Mouse (Mus musculus): Measurements from ENCODE around the gene Zcchc14.
"Not testable (repeated sequence)": the region's sequence is repeated elsewhere in the genome, so short reads cannot be mapped to it uniquely, and the experiment has no call there.

Gene Zcchc14

GRCm38 (mm10) chr8:121652774-121653323 lies at the start of gene Zcchc14:
TSS of gene Zcchc14 (minus strand) at chr8:121652901.
- peak; percentile 42 to 49 for DNase-seq

GRCm38 (mm10) chr8:121699936-121700335 lies 47.2 kb upstream of the Zcchc14 start:
- DNase-seq, result no peak

DNA sequence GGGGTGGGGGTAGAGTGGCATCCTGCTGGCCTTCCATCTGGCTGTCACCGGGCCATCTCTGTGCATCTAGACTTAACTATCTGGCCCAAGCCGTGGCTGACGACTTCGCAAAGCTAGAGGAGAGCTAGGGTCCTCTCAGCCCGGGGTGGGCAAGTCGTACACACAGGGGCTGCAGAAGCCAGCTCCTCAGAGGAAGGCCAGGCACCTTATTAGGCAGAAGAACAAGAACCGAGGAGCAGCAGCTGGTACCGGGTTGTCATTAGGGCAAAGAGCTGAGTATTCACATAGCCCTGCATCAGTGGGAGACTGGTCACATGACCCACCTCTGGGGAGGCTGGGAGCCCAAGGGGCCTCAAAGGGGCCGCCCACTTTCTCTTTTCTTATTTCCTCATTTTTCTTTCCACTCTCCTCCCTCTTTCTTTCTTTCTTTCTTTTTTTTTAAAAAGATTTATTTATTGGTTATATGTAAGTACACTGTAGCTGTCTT lies 46.0 kb upstream of the Zcchc14 start:
- DNase-seq, result no peak

GRCm38 (mm10) chr8:121697735-121698614 lies 45.3 kb upstream of the Zcchc14 start:
- DNase-seq, result no peak

DNA sequence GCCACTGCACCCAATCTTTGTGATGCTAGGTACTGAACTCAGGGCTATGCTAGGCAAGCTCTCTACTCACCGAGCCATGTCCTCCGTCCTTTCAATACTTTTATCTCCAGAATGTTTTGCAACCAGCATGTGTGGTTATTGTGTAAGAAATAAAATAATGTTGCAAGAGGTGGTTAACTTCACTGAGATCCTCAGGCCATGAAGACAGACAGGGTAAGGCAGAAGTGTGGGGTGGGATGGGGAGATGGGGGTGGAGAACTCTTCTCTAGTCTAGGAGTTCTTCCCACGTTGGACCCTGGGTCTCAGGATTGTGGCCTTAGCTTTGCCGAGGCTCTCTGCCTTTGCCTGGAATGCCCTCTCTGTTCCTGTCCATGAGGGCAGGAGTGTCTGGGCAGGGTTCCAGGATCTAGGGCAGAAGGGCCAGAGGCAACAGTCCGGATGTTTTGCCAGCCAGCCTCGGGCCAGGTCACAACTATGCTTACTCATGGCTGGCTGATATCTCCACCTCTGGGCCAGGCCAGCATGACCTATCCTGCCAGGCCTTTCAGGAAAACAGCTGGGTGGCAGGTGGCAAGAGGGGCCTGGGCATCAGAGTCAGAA lies 43.0 kb upstream of the Zcchc14 start:
- DNase-seq, result no peak

DNA sequence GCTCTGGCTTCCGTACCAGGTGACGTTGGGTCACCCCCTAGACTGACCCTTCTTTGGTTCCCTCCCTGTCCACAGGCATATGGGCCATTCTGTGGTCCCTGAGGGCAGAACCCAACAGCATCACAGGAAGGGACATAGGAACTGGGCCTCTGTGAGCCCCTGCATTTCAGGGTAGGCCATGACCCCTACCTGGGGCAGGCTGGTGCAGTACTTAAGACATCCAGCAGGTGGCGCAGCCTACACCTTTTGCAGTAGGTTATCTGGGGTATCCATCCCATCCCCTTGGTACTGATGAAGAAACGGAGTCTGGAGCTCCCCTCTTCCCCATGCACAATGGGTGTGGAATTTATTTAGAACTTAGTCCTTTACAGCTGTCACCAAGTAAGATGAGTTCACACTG lies 41.8 kb upstream of the Zcchc14 start:
- DNase-seq, result peak in 1 of 2 experiments; percentile 10

DNA sequence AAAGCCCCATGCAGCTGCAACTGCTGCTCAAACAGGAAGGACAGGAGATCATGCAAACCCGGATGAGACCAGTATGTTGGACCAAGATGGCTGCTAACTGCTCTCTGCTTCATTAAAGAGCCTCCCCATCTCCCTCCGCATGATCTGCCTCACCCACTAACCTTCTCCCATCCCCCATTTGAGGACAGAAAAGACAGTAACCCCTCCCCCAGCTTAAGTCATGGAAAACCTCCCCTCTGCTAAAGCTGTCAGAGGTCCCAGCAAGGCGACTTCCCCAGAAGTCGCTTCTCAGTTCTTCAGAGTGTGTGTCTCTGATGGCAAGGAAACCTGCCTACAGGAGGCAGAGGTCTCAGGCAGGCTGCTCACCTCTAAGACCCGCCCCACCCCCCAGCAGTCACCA lies 35.8 kb upstream of the Zcchc14 start:
- DNase-seq, result no peak

DNA sequence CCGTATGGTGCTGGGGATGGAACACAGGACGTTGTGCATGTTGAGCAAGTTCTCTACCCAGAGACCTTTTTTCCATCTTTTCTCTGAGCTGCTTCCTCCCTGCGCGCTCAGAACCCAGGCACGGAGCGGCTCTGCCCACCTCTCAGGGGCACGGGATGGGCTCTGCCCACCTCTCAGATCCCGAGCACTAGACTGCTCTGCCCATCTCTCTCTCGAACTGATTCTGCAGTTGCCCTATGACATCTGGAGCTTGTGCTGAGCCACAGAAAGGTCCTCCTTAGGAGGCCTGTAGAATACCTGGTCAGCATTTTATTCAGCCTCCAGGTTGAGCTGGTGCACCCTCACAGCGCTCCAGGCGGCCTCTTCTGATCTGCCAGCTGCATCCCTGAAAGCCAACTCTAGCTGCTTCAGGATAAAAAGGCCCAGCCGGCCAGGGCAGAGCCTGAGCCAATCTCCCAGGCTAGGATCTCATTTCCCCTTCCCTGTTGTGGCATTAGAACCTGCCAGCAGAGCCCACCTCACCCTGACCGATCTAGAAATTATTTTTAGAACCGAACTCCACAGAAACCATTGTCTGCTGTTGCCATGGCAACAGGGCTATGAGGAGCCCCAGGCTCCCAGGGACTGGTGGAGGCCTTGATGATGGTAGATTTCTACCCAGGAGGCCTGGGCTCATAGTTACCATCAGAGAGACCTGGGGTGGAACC lies 34.9 kb upstream of the Zcchc14 start:
- DNase-seq, result no peak

DNA sequence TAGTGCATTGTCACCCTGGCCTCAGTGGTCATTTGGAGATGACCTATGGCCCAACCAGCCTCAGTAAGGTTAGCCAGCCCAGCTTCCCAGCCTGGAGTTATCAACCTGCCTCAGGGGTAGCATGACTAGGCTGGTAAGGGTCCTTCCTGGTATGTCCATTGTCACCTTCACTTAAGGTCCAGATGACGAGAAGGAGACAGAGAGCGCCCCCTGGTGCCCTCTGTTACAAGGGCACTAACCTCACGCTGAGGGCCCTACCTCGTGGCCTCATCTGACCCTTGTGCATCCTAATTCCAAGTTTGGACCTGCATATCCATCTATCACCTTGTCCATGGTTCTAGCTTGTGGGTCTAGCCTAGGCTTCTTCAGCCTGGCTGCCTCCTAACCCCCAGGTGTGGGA lies 32.7 kb upstream of the Zcchc14 start:
- DNase-seq, result no peak

- no peak for DNase-seq
These were observed 30.6 kb upstream of the Zcchc14 start for GRCm38 (mm10) chr8:121683083-121683832.

- DNase-seq, result no peak
These were observed 28.8 kb upstream of the Zcchc14 start for GRCm38 (mm10) chr8:121681457-121681856.

- no peak for DNase-seq
These were observed 28.2 kb upstream of the Zcchc14 start for GRCm38 (mm10) chr8:121680896-121681295.

GRCm38 (mm10) chr8:121678696-121679095 lies 26.0 kb upstream of the Zcchc14 start:
- no peak for DNase-seq

GRCm38 (mm10) chr8:121675701-121676100 lies 23.0 kb upstream of the Zcchc14 start:
- no peak for DNase-seq

- no peak for DNase-seq
These were observed 22.5 kb upstream of the Zcchc14 start for GRCm38 (mm10) chr8:121675161-121675560.

GRCm38 (mm10) chr8:121674524-121674923 lies 21.8 kb upstream of the Zcchc14 start:
- no peak for DNase-seq

DNA sequence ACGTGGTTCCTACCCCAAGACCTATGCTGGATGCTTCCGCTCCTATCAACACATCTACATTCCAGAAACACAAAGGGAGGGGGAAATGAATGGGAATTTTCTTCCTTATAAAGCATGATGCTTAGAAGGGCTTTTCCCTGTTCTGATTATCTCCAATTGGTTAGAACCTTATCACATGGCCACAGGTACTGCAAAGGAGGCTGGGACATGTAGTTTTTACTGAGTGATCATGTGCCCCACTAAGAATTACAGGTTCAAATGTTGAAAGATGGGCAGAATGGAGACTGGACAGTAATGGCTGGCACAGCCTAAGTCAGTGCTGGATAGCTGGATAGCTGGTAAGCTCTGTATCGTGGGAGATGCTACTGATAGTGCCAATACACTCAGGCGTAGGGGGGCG lies 21.2 kb upstream of the Zcchc14 start:
- DNase-seq, result no peak

GRCm38 (mm10) chr8:121673153-121673552 lies 20.5 kb upstream of the Zcchc14 start:
- DNase-seq, result no peak

- DNase-seq, result no peak
These were observed 16.5 kb upstream of the Zcchc14 start for GRCm38 (mm10) chr8:121669208-121669607.

DNA sequence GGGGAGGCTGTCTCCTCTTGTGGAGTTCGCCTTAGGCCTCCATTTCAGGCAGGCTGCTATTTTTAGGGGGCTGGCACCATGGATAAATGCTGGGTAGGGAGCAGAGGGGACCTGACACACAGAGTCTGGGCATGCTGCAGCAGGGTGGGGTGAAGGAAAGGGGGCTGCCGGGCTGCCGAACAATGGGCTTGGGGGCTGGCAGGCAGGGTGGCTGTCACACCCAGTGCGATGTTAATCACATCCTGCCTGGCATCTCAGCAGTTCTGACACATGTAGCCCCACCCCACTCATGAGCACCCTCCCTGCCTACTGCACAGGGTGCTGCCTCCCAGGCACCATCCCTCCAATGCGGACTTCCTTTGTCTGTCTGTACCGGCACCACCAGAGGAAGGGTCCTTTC lies 15.9 kb upstream of the Zcchc14 start:
- DNase-seq, result no peak

DNA sequence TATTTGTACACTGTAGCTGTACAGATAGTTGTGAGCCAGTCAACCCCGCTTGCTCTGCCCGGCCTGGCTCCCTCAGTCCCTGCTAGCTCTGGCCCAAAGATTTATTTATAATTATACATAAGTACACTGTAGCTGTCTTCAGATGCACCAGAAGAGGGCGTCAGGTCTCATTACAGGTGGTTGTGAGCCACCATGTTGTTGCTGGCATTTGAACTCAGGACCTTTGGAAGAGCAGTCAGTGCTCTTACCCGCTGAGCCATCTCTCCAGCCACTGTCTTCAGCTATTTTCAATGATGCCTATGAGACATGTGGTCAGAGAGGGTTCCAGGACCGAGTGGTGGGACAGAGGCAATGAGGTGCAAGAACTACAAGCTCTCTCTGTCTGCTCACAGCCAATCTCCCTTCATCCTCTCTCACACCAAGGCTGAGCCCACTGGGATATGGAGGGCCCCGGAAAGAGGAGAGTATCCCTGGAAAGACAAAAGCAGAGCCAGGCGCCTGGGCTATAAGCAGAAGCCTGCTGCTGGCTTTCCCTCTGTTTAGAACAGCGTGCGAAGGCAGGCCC lies 15.3 kb upstream of the Zcchc14 start:
- DNase-seq, result not testable (repeated sequence)

DNA sequence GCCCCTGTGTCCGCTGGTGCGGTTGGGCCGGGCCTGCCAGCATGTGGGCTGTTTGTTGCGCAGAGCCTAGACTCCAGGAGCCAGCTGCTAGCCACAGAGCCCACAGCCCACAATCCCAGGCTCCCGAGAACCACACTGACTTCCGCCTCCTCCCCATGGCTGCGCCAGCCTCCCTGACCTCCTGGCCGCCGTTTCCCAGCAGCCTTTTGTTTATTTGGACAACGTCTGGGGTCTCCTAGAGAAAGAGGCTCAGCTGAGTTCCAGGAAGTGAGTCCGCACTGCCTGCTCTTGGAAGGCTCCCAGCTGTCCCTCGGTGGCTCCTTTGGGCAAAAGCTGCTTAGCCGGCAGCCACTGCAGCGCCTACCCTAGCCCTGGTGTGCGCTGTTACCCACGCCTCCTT lies 12.6 kb upstream of the Zcchc14 start:
- no peak for DNase-seq

All from thymus, adult 18-20 months (tissue).